Mouse (Mus musculus): Measurements from ENCODE around the gene Gnaq. TPM values are rescaled to one million over a fixed set of nuclear protein-coding genes. Genes with fewer than 3 reads are reported as not detected.
A peak's percentile ranks its signal among the peaks of the same experiment; 100 is the strongest.
"Not testable (repeated sequence)": the region's sequence is repeated elsewhere in the genome, so short reads cannot be mapped to it uniquely, and the experiment has no call there.

Gnaq gene
- total RNA-seq, 1 experiment from 2014 or later, result 14.8 TPM

DNA sequence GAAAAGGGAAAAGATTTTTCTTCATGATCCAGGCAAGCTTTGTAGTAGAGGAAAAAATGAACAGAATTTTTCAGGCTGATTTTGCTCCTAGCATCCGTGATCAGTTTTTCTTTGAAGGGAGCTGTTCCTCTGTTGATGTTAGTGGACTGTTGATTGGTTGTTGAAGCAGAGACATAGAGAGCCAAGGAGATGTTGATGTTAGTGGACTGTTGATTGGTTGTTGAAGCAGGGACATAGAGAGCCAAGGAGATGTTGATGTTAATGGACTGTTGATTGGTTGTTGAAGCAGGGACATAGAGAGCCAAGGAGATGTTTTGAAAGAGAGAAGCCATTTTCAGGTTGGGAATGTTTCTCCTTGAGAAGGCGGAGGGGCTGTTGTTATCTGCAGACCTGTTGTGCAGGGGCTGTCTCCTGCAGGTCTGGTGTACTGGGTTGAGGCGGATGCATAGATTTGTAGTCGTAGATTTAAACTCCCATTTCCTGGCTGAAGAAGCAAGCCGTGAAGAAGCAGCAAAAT, 5.5 kb downstream of the Gnaq start:
- ATAC-seq (replicated peaks; ENCODE audit: insufficient number of reproducible peaks, low FRiP score, low TSS enrichment, poor library complexity, severe bottlenecking), result no peak

- ATAC-seq (replicated peaks; ENCODE audit: insufficient number of reproducible peaks, low FRiP score, low TSS enrichment, poor library complexity, severe bottlenecking), result peak; percentile 69
These were observed 8.1 kb downstream of the Gnaq start for GRCm38 (mm10) chr19:16140710-16141109.

- no peak for ATAC-seq (replicated peaks; ENCODE audit: insufficient number of reproducible peaks, low FRiP score, low TSS enrichment, poor library complexity, severe bottlenecking)
These were observed 9.2 kb downstream of the Gnaq start for GRCm38 (mm10) chr19:16141857-16142256.

GRCm38 (mm10) chr19:16142990-16143389, 10.4 kb downstream of the Gnaq start:
- no peak for ATAC-seq (replicated peaks; ENCODE audit: insufficient number of reproducible peaks, low FRiP score, low TSS enrichment, poor library complexity, severe bottlenecking)

DNA sequence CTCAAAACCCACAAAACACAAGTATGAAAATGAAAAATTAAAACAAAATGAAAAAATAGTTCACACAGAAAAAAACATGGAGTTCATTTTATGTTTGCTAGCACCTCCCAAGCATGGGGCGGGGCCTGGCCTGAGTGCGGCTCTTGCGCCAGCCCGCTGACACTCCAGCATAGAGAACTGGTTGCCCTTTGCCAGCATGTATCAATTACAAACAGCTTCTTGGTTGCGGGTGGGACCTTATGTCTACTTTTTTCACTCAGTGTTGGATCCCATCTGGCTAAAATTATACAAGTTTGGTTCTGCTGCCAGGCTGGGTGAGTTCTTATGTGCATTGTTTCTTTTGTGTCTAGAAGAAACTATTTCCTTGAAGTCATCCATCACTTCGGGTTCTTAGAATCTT, 14.8 kb downstream of the Gnaq start:
- ATAC-seq (replicated peaks; ENCODE audit: insufficient number of reproducible peaks, low FRiP score, low TSS enrichment, poor library complexity, severe bottlenecking), result no peak

DNA sequence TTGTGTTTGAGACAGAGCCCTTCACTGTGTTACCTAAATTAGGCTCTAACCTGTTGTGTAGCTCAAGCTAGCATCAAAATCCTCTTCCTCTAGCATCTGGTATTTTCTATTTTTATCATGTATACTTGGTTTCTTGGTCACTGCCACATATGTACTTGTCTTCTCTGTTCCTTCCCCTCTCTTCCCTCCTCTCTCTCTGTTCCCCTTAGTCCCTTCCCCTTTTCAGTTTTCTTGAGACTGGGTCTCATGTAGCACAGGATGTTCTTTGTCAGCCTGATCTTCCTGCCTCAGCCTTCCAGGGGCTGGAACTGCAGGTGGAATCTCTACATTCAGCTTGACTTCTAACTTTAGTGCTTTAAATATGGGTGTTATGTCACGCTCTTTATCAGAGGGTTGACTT, 16.5 kb downstream of the Gnaq start:
- ATAC-seq (replicated peaks; ENCODE audit: insufficient number of reproducible peaks, low FRiP score, low TSS enrichment, poor library complexity, severe bottlenecking), result peak; percentile 59

- ATAC-seq (replicated peaks; ENCODE audit: insufficient number of reproducible peaks, low FRiP score, low TSS enrichment, poor library complexity, severe bottlenecking), result no peak
These were observed 17.7 kb downstream of the Gnaq start for GRCm38 (mm10) chr19:16150328-16150727.

DNA sequence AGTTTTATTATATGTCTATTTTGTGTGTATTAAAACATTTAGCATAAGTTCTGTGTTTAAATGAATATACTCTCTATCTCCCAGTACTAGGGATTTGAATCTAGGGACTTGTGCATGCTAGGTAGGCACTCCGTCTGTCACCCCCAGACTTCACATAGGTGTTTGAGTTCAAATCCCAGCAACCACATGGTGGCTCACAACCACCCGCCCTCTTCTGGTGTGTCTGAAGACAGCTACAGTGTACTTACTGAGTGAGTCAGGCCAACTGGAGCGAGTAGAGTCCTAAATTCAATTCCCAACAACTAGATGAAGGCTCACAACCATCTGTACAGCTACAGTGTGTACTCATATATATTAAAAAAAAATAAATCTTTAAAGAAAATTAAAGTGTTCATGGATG, 21.2 kb downstream of the Gnaq start:
- no peak for ATAC-seq (replicated peaks; ENCODE audit: insufficient number of reproducible peaks, low FRiP score, low TSS enrichment, poor library complexity, severe bottlenecking)

GRCm38 (mm10) chr19:16154480-16154879, 21.8 kb downstream of the Gnaq start:
- no peak for ATAC-seq (replicated peaks; ENCODE audit: insufficient number of reproducible peaks, low FRiP score, low TSS enrichment, poor library complexity, severe bottlenecking)

DNA sequence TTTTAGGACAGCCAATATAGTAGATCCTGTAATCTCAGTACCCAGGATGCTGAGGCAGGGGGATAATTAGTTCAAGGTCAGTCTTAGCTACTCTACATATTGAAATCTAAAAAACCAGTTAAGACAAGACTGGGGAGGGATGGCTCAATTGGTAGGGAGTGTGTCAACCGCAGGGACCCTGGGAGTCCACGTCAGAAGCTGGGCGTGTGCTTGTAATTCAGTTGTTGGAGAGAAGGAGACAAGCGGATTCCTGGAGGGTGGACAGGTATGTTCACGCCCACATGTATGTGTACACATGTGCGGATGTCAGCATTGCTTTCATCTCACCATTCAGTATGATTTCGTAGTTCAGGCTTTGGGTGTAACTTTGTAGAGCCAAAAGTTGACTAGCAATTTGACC, 24.5 kb downstream of the Gnaq start:
- ATAC-seq (replicated peaks; ENCODE audit: insufficient number of reproducible peaks, low FRiP score, low TSS enrichment, poor library complexity, severe bottlenecking), result no peak

- no peak for ATAC-seq (replicated peaks; ENCODE audit: insufficient number of reproducible peaks, low FRiP score, low TSS enrichment, poor library complexity, severe bottlenecking)
These were observed 28.1 kb downstream of the Gnaq start for GRCm38 (mm10) chr19:16160759-16161158.

- no peak for ATAC-seq (replicated peaks; ENCODE audit: insufficient number of reproducible peaks, low FRiP score, low TSS enrichment, poor library complexity, severe bottlenecking)
These were observed 28.6 kb downstream of the Gnaq start for GRCm38 (mm10) chr19:16161222-16161621.

GRCm38 (mm10) chr19:16164396-16164795, 31.8 kb downstream of the Gnaq start:
- not testable (repeated sequence) for ATAC-seq (replicated peaks; ENCODE audit: insufficient number of reproducible peaks, low FRiP score, low TSS enrichment, poor library complexity, severe bottlenecking)

GRCm38 (mm10) chr19:16167185-16167584, 34.6 kb downstream of the Gnaq start:
- no peak for ATAC-seq (replicated peaks; ENCODE audit: insufficient number of reproducible peaks, low FRiP score, low TSS enrichment, poor library complexity, severe bottlenecking)

DNA sequence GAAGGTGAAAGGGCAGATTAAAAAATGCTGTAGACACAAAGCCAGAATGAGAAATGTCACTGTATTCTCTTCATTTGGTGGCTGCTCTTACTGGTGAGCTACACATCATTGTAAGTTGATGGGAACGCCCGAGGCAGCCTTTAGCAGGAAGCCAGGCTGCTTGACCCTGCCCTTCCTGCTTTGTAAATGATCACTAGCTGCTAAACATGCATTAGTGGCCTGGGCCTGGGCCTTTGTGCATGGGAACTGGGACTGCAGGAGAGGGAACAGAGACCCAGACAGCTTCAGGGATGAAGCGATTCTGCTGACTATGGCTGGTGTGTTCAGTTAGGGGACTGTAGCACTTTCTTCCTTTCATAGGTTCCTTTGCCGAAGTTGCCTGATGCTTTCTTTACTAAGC, 35.6 kb downstream of the Gnaq start:
- ATAC-seq (replicated peaks; ENCODE audit: insufficient number of reproducible peaks, low FRiP score, low TSS enrichment, poor library complexity, severe bottlenecking), result peak; percentile 40; the same call in 1 of the 2 replicates

GRCm38 (mm10) chr19:16168653-16169198, 36.1 kb downstream of the Gnaq start:
- no peak for ATAC-seq (replicated peaks; ENCODE audit: insufficient number of reproducible peaks, low FRiP score, low TSS enrichment, poor library complexity, severe bottlenecking)

GRCm38 (mm10) chr19:16170724-16171123, 38.1 kb downstream of the Gnaq start:
- no peak for ATAC-seq (replicated peaks; ENCODE audit: insufficient number of reproducible peaks, low FRiP score, low TSS enrichment, poor library complexity, severe bottlenecking)

GRCm38 (mm10) chr19:16173721-16174120, 41.1 kb downstream of the Gnaq start:
- no peak for ATAC-seq (replicated peaks; ENCODE audit: insufficient number of reproducible peaks, low FRiP score, low TSS enrichment, poor library complexity, severe bottlenecking)

DNA sequence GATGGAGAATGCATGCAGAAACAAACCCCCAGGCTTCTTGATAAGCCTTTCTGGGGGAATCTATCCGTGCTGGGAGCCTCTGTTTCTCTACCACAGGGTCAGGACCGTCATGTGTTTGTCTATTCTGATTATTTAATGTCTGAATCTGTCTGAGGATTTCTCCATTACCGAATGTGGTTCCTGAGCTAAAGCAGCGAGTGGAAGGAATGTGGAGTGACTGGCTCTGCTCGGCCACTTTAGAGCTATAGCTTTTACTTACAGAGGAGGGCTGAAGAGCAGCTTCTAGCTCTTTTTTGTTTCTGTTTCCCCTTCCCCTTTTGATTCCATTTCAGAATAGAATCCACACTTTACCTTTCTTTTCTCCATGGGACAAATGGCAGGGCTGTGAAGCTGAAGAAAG, 43.8 kb downstream of the Gnaq start:
- ATAC-seq (replicated peaks; ENCODE audit: insufficient number of reproducible peaks, low FRiP score, low TSS enrichment, poor library complexity, severe bottlenecking), result no peak

- ATAC-seq (replicated peaks; ENCODE audit: insufficient number of reproducible peaks, low FRiP score, low TSS enrichment, poor library complexity, severe bottlenecking), result no peak
These were observed 44.6 kb downstream of the Gnaq start for GRCm38 (mm10) chr19:16177139-16177727.

GRCm38 (mm10) chr19:16181258-16181657, 48.6 kb downstream of the Gnaq start:
- ATAC-seq (replicated peaks; ENCODE audit: insufficient number of reproducible peaks, low FRiP score, low TSS enrichment, poor library complexity, severe bottlenecking), result no peak

Data from monocyte, adult 5-6 weeks (primary cell).